Comparison of ENCODE assay signal across 24 mouse cellular contexts in the genomic region with DNA sequence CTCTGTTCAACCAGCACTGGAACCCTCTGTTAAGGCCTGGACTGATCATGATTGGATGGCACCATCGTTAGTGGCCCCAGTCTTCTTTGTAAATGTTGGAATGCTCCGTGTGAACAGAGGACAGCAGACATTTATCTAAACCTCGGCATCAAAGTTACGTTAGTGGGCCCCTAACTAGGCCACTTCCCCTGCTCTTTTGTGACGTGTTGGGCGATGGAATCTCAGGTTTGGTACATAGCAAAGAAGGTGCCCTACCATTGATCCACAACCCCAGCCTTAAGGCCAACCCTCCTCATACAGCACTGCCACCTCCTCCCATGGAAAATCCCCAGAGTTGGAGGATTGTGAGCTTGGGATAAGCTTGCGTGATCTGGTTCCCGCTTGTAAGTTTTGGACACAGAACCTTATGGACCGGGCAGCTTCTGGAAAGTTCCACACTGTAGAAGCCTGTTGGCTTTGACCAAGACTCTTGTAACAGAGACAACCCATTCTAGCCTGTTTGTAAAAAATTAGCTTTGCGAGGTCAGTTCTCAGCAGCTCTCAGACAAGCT. TPM values are rescaled to one million over a fixed set of nuclear protein-coding genes. Genes with fewer than 3 reads are reported as not detected.
"Had no signal": no experiment of that assay in that cellular context is flagged by ENCODE, and none has a peak within 500 bp of the region (broad histone marks: within the 10 kb centered on the region; RNA-seq: fewer than 3 reads in every experiment).

No protein-coding gene starts in this region.

- H3K27ac ChIP-seq: heart, adult 2 months; heart, embryonic 13.5 days; heart, embryonic 15.5 days; hindbrain, embryonic 13.5 days; hindbrain, embryonic 15.5 days; hindbrain, postnatal 0 days; kidney, postnatal 0 days; limb, embryonic 13.5 days; limb, embryonic 15.5 days; liver, embryonic 12.5 days; liver, embryonic 14.5 days had no signal

- DNase-seq: gastrocnemius, postnatal 14 days; gastrocnemius, postnatal 36 days; heart, adult 11 months; heart, adult 2 months; heart, postnatal 14 days; heart, postnatal 36 days; layer of hippocampus, adult 9-11 months; layer of hippocampus, postnatal 36 days; left cerebral cortex, postnatal 4 days had no signal

- H3K9me3 ChIP-seq: heart, embryonic 13.5 days; heart, embryonic 15.5 days; hindbrain, embryonic 13.5 days; hindbrain, embryonic 15.5 days; limb, embryonic 13.5 days; limb, embryonic 15.5 days; liver, embryonic 12.5 days had no signal

- H3K4me2 ChIP-seq: heart, embryonic 11.5 days; heart, embryonic 13.5 days; heart, embryonic 15.5 days; hindbrain, embryonic 13.5 days; hindbrain, embryonic 15.5 days; limb, embryonic 13.5 days; limb, embryonic 15.5 days; liver, embryonic 12.5 days had no signal

- H3K36me3 ChIP-seq: heart, embryonic 13.5 days; heart, embryonic 15.5 days; hindbrain, embryonic 13.5 days; hindbrain, embryonic 15.5 days; limb, embryonic 13.5 days; limb, embryonic 15.5 days; liver, embryonic 12.5 days had no signal

- H3K27me3 ChIP-seq: heart, embryonic 13.5 days; heart, embryonic 15.5 days; hindbrain, embryonic 13.5 days; hindbrain, embryonic 15.5 days; limb, embryonic 13.5 days; limb, embryonic 15.5 days had no signal

- H3K4me1 ChIP-seq: hindbrain, embryonic 15.5 days; limb, embryonic 15.5 days; liver, embryonic 12.5 days had no signal

- H3K4me3 ChIP-seq: heart, adult 2 months; heart, embryonic 13.5 days; heart, embryonic 15.5 days; hindbrain, embryonic 13.5 days; hindbrain, embryonic 15.5 days; limb, embryonic 13.5 days; limb, embryonic 15.5 days; liver, embryonic 12.5 days had no signal

- ATAC-seq: forebrain, embryonic 16.5 days; hindbrain, postnatal 0 days; intestine, embryonic 16.5 days; liver, embryonic 12.5 days had no signal

- H3K9ac ChIP-seq: heart, embryonic 13.5 days; heart, embryonic 15.5 days; hindbrain, embryonic 13.5 days; hindbrain, embryonic 15.5 days; limb, embryonic 13.5 days; limb, embryonic 15.5 days; liver, embryonic 12.5 days; liver, embryonic 14.5 days had no signal

RNA-seq across cellular contexts. Expression of a gene that starts 19.3 kb away (rescaled TPM):
- total RNA-seq: hematopoietic stem cell, adult 5-6 weeks; liver, adult 2 months had no signal
- polyA plus RNA-seq: liver, embryonic 12.5 days; liver, embryonic 14.5 days had no signal
